Mouse (Mus musculus) ES-E14 (cell line): ENCODE data around the gene Ptprcap. TPM values are rescaled to one million over a fixed set of nuclear protein-coding genes. Genes with fewer than 3 reads are reported as not detected.

ENCODE experiments used
- DNase-seq: peaks from one replicate; pipeline ENCODE4 v3.0.0-alpha.2; 2013; ENCODE audit warnings: low read depth, low spot score
- H3K27ac ChIP-seq: 2 replicates; pipeline ENCODE4 v1.5.1; 2012; ENCODE audit warnings: low read depth, mild to moderate bottlenecking, low read length, moderate library complexity, mixed read lengths; ENCODE audit not compliant: poor library complexity, insufficient read depth, severe bottlenecking
- H3K36me3 ChIP-seq: 2 replicates; pipeline ENCODE4 v1.6.1; 2012; ENCODE audit warnings: mild to moderate bottlenecking, low read length, moderate library complexity, mixed read lengths; ENCODE audit not compliant: control insufficient read depth, poor library complexity, insufficient read depth, severe bottlenecking
- H3K4me1 ChIP-seq, 2 experiments: fragments of 150-350 bp in 1 of 2; sonication (generic) in 1 of 2; 2 replicates each; pipeline ENCODE4 v1.6.1; 2012; ENCODE audit warnings: low read length in 2 of 2, mild to moderate bottlenecking in 1 of 2, mixed read lengths in 1 of 2; ENCODE audit not compliant: control insufficient read depth in 2 of 2, insufficient read depth in 2 of 2, poor library complexity in 1 of 2
- H3K4me3 ChIP-seq, 2 experiments: fragments of 150-350 bp in 1 of 2; sonication (generic) in 1 of 2; 2 replicates each; pipeline ENCODE4 v1.5.1; 2012; ENCODE audit warnings: low read length in 2 of 2, low read depth in 1 of 2, mild to moderate bottlenecking in 1 of 2, mixed read lengths in 1 of 2; ENCODE audit not compliant: insufficient read depth in 1 of 2, poor library complexity in 1 of 2, severe bottlenecking in 1 of 2
- H3K9ac ChIP-seq: 2 replicates; pipeline ENCODE4 v1.6.1; 2012; ENCODE audit warnings: low read depth, mild to moderate bottlenecking, low read length, mixed read lengths; ENCODE audit not compliant: poor library complexity, insufficient read depth, severe bottlenecking
- H3K9me3 ChIP-seq: fragments of 150-350 bp; sonication (generic); 2 replicates; pipeline ENCODE4 v1.6.1; 2012; ENCODE audit warnings: low read depth, mild to moderate bottlenecking, low read length; ENCODE audit not compliant: control insufficient read depth, insufficient read depth
- CHD2 ChIP-seq: IDR thresholded peaks from 2 replicates; pipeline ENCODE4 v1.6.1; 2014; ENCODE audit warnings: mild to moderate bottlenecking, low read depth, low read length, inconsistent platforms
- HCFC1 ChIP-seq: IDR thresholded peaks from 2 replicates; pipeline ENCODE4 v1.6.1; 2012; ENCODE audit warnings: low read length, inconsistent platforms, borderline replicate concordance; ENCODE audit not compliant: insufficient read depth
- MAFK ChIP-seq: IDR thresholded peaks from 2 replicates; pipeline ENCODE4 v1.6.1; 2014; ENCODE audit warnings: mild to moderate bottlenecking, low read depth, low read length, inconsistent platforms; ENCODE audit not compliant: insufficient read depth
- ZC3H11A ChIP-seq: IDR thresholded peaks from 2 replicates; pipeline ENCODE4 v1.6.1; 2012; ENCODE audit warnings: low read depth, mild to moderate bottlenecking, inconsistent platforms, low read length, borderline replicate concordance
- ZNF384 ChIP-seq: IDR thresholded peaks from 2 replicates; pipeline ENCODE4 v1.6.1; 2012; ENCODE audit warnings: low read depth, low read length, inconsistent platforms
- in situ Hi-C, 2 experiments: fragments of 600-800 bp; cut with MboI; formaldehyde crosslinking; loops; one replicate each; pipeline ENCODE4 v1.15.1; 2025; ENCODE audit warnings: low sequenced_read_pairs in 2 of 2, inconsistent platforms in 1 of 2; ENCODE audit not compliant: unreplicated experiment in 2 of 2
- total RNA-seq: library from RNA; depleted of rRNA; stranded (reverse); fragments of 300-350 nt; gene quantifications from 2 replicates; pipeline ENCODE4 v1.2.3, GENCODE M21; 2012

The Ptprcap gene
- total RNA-seq, 1 experiment: 9.5 TPM

DNA sequence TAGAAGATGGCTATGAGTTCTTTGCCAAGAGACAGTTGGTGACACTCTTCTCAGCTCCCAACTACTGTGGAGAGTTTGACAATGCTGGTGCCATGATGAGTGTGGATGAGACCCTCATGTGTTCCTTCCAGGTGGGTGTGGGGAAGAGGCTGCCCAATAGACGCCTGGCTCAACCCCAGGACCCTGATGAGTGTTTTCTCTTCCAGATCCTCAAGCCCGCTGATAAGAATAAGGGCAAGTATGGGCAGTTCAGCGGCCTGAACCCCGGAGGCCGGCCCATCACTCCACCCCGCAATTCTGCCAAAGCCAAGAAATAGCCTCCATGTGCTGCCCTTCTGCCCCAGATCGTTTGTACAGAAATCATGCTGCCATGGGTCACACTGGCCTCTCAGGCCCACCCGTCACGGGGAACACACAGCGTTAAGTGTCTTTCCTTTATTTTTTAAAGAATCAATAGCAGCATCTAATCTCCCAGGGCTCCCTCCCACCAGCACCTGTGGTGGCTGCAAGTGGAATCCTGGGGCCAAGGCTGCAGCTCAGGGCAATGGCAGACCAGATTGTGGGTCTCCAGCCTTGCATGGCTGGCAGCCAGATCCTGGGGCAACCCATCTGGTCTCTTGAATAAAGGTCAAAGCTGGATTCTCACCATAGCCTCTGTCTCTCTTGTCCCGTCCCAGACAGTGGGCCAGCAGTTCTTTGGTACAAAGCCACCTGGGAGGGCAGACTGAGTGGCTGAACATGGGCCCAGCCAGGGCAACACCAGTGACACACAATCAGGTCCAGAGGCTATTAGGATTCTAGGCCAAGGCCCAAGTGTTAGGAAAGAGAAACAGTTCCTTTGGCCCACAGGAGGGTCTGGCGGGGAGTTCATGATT, 41.6 kb downstream of the Ptprcap start:
- Histone ChIP-seq H3K4me1 (peaks cover 2 to 18% of the 10 kb centered on the region in 2 experiments; a peak in 3 of 4 replicates), H3K9me3 (no peaks in the 10 kb centered on the region), H3K9ac (no peak overlapping the region), H3K36me3 (peaks cover 57% of the 10 kb centered on the region), H3K27ac (no peak overlapping the region), H3K4me3 (no peak overlapping the region)
- no peak for TF ChIP-seq ZNF384
- TF ChIP-seq ZC3H11A: no peak
- no peak for TF ChIP-seq MAFK
- TF ChIP-seq HCFC1: no peak
- no peak for TF ChIP-seq CHD2
- in situ Hi-C loops: no loop called here
- no peak for DNase-seq

DNA sequence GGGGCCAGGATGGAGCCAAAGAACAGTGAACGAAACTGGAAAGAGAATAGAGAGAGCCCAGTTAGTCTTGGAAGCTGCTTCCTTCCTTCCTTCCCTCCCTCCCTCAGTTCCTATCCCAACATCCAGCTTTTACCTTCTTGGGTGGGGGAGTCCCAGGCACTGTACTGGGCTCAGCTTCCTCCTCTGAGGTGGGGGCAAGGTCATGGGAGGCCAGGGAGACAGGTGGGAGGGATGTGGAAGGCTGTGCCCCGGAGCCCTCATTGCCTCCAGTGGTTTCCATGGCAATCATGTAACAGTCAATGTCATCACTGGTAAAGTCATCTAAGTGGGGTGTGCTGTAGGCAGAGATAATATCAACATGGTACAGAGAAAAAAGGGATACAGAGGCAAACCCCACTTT, 42.6 kb downstream of the Ptprcap start:
- Histone ChIP-seq H3K4me1 (peaks cover 2 to 18% of the 10 kb centered on the region in 2 experiments; a peak in 3 of 4 replicates), H3K9ac (no peak overlapping the region), H3K36me3 (peaks cover 63% of the 10 kb centered on the region), H3K27ac (no peak overlapping the region), H3K4me3 (no peak overlapping the region), H3K9me3 (no peaks in the 10 kb centered on the region)
- no peak for DNase-seq
- TF ChIP-seq HCFC1 (no peak), MAFK (no peak), ZC3H11A (no peak), CHD2 (no peak), ZNF384 (no peak)
- in situ Hi-C loops: no loop called here

DNA sequence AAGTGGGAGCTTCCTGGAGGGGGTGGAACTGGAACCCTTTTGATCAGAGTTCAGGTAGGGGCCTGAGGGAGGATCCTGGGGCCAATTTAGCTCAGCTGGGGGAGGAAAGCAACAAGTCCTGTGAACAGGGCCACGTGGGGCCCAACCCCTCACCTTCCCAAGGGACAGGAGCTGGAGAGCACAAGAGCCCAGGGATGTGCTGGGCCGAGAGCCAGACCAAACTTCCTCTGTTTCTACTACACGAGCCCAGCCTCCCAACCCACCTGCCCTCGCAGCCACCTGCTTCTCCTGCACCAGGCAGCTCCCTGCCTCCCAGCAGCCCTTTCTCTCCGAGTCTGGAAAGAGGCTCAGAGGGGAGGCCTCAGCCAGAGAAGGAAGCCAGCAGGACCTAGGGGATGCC, 43.1 kb downstream of the Ptprcap start:
- Histone ChIP-seq H3K4me3 (no peak overlapping the region), H3K27ac (no peak overlapping the region)
- in situ Hi-C loops: no loop called here

DNA sequence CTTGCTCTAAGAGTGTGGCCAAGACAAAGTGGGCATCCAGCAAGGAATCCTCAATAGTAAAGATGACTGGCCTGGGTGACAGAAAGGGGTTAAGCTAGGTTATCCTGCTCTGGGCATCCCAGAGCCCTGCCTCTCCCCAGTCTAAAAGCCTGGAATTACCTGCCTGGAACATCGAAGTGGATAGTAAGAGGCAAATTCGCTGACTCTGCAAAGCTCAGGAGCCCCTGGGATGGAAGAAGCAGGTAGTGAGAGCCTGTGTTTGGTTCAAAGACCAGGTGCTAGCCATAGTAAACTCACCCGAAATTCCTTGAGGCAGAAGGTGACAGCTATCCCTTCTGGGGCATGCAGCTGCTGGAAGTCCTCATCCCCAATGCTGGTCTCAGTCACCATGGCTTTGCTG, 43.8 kb downstream of the Ptprcap start:
- Histone ChIP-seq H3K9me3 (no peaks in the 10 kb centered on the region), H3K36me3 (peaks cover 63% of the 10 kb centered on the region), H3K4me3 (no peak overlapping the region), H3K9ac (no peak overlapping the region), H3K4me1 (peaks cover 2 to 15% of the 10 kb centered on the region in 2 experiments; a peak in 2 of 4 replicates), H3K27ac (no peak overlapping the region)
- no peak for DNase-seq
- in situ Hi-C loops: no loop called here
- TF ChIP-seq ZNF384 (no peak), MAFK (peak; percentile 79)

More for the DNA sequence above, 43.1 kb downstream of the Ptprcap start:
- Histone ChIP-seq H3K9me3 (no peaks in the 10 kb centered on the region), H3K4me1 (peaks cover 2 to 15% of the 10 kb centered on the region in 2 experiments; a peak in 3 of 4 replicates), H3K36me3 (peaks cover 63% of the 10 kb centered on the region), H3K9ac (0 out of 2 replicates have a peak overlapping the region, but pooled peaks have one; percentile 20)
- no peak for DNase-seq
- no peak for TF ChIP-seq HCFC1
- TF ChIP-seq ZNF384: no peak
- no peak for TF ChIP-seq CHD2
- TF ChIP-seq MAFK: no peak
- no peak for TF ChIP-seq ZC3H11A
